Mouse (Mus musculus) midbrain, embryonic 13.5 days (tissue): Measurements from ENCODE around the gene Phf7. TPM values are rescaled to one million over a fixed set of nuclear protein-coding genes. Genes with fewer than 3 reads are reported as not detected.

Experiments used
- ATAC-seq: fragments of 200-750 bp; cut with Nextera tagmentation; 2 replicates; pipeline ENCODE4 v1.8.0; 2017; ENCODE audit warnings: mild to moderate bottlenecking, moderate TSS enrichment, moderate library complexity
- H3K27ac ChIP-seq: fragments of 300-500 bp; sonication (generic); 2 replicates; pipeline ENCODE4 v1.5.1; 2015; ENCODE audit warnings: inconsistent platforms, mild to moderate bottlenecking, moderate library complexity
- H3K27me3 ChIP-seq: fragments of 300-500 bp; sonication (generic); 2 replicates; pipeline ENCODE4 v1.6.1; 2015; ENCODE audit warnings: mild to moderate bottlenecking, inconsistent platforms
- H3K36me3 ChIP-seq: fragments of 300-500 bp; sonication (generic); 2 replicates; pipeline ENCODE4 v1.6.1; 2015; ENCODE audit warnings: mild to moderate bottlenecking, inconsistent platforms
- H3K4me1 ChIP-seq: fragments of 300-500 bp; sonication (generic); replicated peaks from 2 replicates; pipeline ENCODE4 v1.6.1; 2015; ENCODE audit warnings: inconsistent platforms
- H3K4me2 ChIP-seq: fragments of 300-500 bp; sonication (generic); replicated peaks from 2 replicates; pipeline ENCODE4 v1.6.1; 2015; ENCODE audit warnings: moderate library complexity, mild to moderate bottlenecking, inconsistent platforms
- H3K4me3 ChIP-seq: fragments of 300-500 bp; sonication (generic); replicated peaks from 2 replicates; pipeline ENCODE4 v1.5.1; 2015; ENCODE audit warnings: mild to moderate bottlenecking, inconsistent platforms
- H3K9ac ChIP-seq: fragments of 300-500 bp; sonication (generic); replicated peaks from 2 replicates; pipeline ENCODE4 v1.6.1; 2015; ENCODE audit warnings: mild to moderate bottlenecking, inconsistent platforms
- H3K9me3 ChIP-seq: fragments of 300-500 bp; sonication (generic); 2 replicates; pipeline ENCODE4 v1.6.1; 2016; ENCODE audit warnings: mild to moderate bottlenecking, inconsistent platforms
- WGBS: fragments of 180-500 bp; shearing (Covaris S2); methylation state at CpG from one replicate; pipeline ENCODE4 v1.1.7; 2015; 5-methylcytosine and 5-hydroxymethylcytosine counted together
- polyA plus RNA-seq: library from polyadenylated mRNA; unstranded; fragments of >200 nt; fragmentation: Nextera tagmentation; extraction: Ambion mirVana; gene quantifications from 2 replicates; pipeline ENCODE4 v1.2.1, GENCODE M21; 2015

Gene Phf7
- polyA plus RNA-seq, 1 experiment from 2014 or later, result 13.2 TPM

DNA sequence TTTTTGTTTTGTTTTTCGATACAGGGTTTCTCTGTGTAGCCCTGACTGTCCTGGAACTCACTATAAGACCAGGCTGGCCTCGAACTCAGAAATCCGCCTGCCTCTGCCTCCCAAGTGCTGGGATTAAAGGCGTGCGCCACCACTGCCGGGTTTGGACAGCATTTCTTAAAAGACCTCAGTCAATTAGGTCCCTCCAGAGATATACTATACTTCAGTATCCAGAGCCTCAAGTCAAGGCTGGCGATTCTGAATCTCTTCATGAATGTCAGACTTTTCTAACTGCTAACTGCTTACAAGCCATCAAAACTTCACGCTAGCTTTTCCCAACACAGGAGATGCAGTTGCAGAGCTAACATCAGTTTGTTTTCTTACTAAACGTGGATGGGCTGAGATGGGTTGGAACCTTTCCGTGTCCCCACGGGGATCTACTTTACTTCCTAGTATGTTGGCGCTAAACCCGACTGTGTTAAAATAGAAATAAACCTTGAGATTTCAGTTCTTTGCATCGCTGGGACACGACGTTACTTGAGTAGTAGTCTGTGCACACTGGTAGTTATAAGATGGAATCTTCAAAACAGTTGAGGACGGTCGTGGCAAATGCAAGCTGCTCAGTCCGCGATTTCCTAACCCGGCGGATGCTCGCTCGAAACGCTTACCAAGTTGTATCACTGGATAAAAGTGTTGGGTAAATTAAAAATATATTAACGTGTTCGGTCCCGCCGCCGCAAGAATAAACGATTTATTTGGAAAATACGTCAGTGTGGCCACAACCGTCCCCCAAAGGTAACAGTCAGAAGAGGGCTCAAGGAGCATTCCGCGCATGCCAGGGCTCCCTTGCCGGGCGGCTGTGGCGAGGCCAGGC lies 664 bp downstream of the Phf7 start:
- peak overlapping the region; percentile 86 for H3K4me3 ChIP-seq
- H3K4me1 ChIP-seq, result peaks cover 19% of the 10 kb centered on the region
- H3K27ac ChIP-seq, result peak overlapping the region; percentile 93
- H3K9ac ChIP-seq, result peak overlapping the region; percentile 98
- 20% methylated on average over 38 of the region's 38 CpGs for WGBS
- peak; percentile 22 for ATAC-seq
- no peaks in the 10 kb centered on the region for H3K27me3 ChIP-seq
- H3K9me3 ChIP-seq, result no peaks in the 10 kb centered on the region
- peaks cover 27% of the 10 kb centered on the region for H3K36me3 ChIP-seq
- peak overlapping the region; percentile 86 for H3K4me2 ChIP-seq

- no peak for ATAC-seq
Measured at GRCm38 (mm10) chr14:31248396-31248795, 2.7 kb downstream of the Phf7 start.

DNA sequence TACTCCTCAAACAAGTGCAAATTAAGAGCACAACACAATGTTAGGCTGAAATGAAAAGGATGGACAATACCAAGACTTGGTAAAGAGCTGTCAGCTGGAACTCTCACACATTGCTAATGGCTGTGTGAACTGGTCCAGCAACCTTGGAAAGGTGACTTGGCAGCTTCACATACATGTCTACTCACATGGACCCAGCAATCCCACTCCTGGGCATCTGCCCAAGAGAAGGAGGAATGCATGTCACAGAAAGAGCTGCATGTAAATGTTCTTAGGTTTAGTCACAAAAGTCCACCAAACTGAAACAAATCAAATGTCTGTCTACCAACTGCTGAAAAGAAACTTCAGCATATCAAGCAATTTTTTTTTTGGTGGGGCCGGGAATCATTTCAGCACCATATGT lies 5.2 kb downstream of the Phf7 start:
- Histone ChIP-seq H3K9me3 (no peaks in the 10 kb centered on the region), H3K36me3 (no peaks in the 10 kb centered on the region), H3K4me1 (peaks cover 5% of the 10 kb centered on the region), H3K9ac (no peak overlapping the region; the same call in 1 of the 2 replicates), H3K27me3 (no peaks in the 10 kb centered on the region), H3K27ac (no peak overlapping the region), H3K4me3 (no peak overlapping the region), H3K4me2 (no peak overlapping the region)
- no peak for ATAC-seq
- 91% methylated on average over 1 of the region's 1 CpGs for WGBS

More at GRCm38 (mm10) chr14:31248396-31248795, 2.7 kb downstream of the Phf7 start:
- Histone ChIP-seq H3K4me2 (no peak overlapping the region), H3K9me3 (no peaks in the 10 kb centered on the region), H3K9ac (no peak overlapping the region), H3K36me3 (peaks cover 6% of the 10 kb centered on the region), H3K4me1 (peaks cover 19% of the 10 kb centered on the region), H3K4me3 (no peak overlapping the region), H3K27me3 (no peaks in the 10 kb centered on the region), H3K27ac (no peak overlapping the region)
- 95% methylated on average over 6 of the region's 6 CpGs for WGBS

- H3K9me3 ChIP-seq, result no peaks in the 10 kb centered on the region
- H3K4me1 ChIP-seq, result no peaks in the 10 kb centered on the region
- no peak overlapping the region for H3K27ac ChIP-seq
- no peak overlapping the region for H3K4me2 ChIP-seq
- H3K27me3 ChIP-seq, result no peaks in the 10 kb centered on the region
- H3K9ac ChIP-seq, result no peak overlapping the region
- no peak for ATAC-seq
- 80% methylated on average over 1 of the region's 1 CpGs for WGBS
- H3K36me3 ChIP-seq, result no peaks in the 10 kb centered on the region
- no peak overlapping the region for H3K4me3 ChIP-seq
Measured at GRCm38 (mm10) chr14:31244777-31245176, 6.3 kb downstream of the Phf7 start.

GRCm38 (mm10) chr14:31240528-31240927 lies 10.6 kb downstream of the Phf7 start:
- Histone ChIP-seq H3K9ac (no peak overlapping the region), H3K4me2 (no peak overlapping the region), H3K27me3 (no peaks in the 10 kb centered on the region), H3K9me3 (no peaks in the 10 kb centered on the region), H3K27ac (no peak overlapping the region), H3K36me3 (no peaks in the 10 kb centered on the region), H3K4me3 (no peak overlapping the region), H3K4me1 (no peaks in the 10 kb centered on the region)
- whole genome bisulfite sequencing, result 82% methylated on average over 3 of the region's 3 CpGs
- ATAC-seq, result no peak

- H3K27ac ChIP-seq, result no peak overlapping the region
- no peaks in the 10 kb centered on the region for H3K27me3 ChIP-seq
- no peak overlapping the region for H3K4me3 ChIP-seq
- H3K9ac ChIP-seq, result no peak overlapping the region
- H3K9me3 ChIP-seq, result no peaks in the 10 kb centered on the region
- WGBS, result 83% methylated on average over 7 of the region's 7 CpGs
- ATAC-seq, result no peak
- H3K4me2 ChIP-seq, result no peak overlapping the region
- no peaks in the 10 kb centered on the region for H3K36me3 ChIP-seq
- H3K4me1 ChIP-seq, result 0 out of 2 replicates have a peak, but pooled peaks cover 3% of the 10 kb centered on the region
Measured at GRCm38 (mm10) chr14:31237101-31237882, 13.8 kb downstream of the Phf7 start.

- Histone ChIP-seq H3K4me1 (0 out of 2 replicates have a peak, but pooled peaks cover 6% of the 10 kb centered on the region), H3K4me3 (no peak overlapping the region), H3K9ac (peak overlapping the region; percentile 32; the same call in 1 of the 2 replicates), H3K36me3 (no peaks in the 10 kb centered on the region), H3K9me3 (no peaks in the 10 kb centered on the region), H3K27ac (no peak overlapping the region), H3K27me3 (no peaks in the 10 kb centered on the region), H3K4me2 (0 out of 2 replicates have a peak overlapping the region, but pooled peaks have one; percentile 11)
- ATAC-seq, result peak; percentile 71
- 21% methylated on average over 11 of the region's 11 CpGs for WGBS
Measured at GRCm38 (mm10) chr14:31233996-31234591, 17.0 kb downstream of the Phf7 start.

DNA sequence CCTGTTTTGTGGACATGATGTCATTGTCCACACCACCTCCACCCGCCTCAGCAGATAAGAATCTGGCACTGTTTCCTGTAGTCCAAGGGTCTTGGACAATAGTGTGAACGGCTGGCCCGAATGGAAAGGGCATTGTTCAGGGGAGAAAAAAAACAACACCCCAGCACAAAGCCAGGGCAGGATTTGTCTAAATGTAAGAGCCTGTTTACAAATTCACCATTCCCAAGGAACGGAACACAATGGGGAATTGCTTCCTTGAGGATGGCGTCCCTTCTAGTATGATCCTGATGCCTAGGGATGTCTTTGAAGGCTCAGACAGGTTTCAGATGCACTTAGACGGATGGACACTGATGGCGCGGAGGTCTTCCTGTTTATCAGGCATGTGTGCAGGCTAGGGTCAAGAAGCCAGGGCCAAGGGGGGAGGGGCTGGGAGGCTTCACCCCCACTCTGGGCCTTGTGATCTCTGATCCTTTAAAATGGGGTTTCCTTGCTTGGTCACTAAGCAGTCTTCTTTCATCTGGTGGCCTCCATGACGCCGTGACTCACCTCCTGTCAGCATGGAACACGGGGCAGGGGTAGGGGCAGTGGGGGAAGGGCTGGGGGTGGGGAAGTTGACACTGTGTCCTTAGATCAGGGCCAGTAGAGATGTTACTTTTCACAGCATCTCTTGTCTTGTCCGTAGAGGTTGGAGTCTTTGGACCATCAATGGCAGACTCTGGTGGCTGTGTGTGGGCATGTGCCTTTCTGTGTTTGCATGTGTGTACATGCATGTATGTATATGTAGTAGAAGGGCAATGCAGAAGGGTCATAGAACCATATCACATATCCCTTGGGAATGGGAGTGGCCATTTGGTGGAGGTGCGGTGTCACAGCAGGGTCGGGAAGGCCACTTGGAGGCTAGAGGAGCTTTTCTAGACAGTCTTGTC lies 17.8 kb downstream of the Phf7 start:
- Histone ChIP-seq H3K4me1 (0 out of 2 replicates have a peak, but pooled peaks cover 8% of the 10 kb centered on the region), H3K4me2 (no peak overlapping the region), H3K36me3 (no peaks in the 10 kb centered on the region), H3K9me3 (no peaks in the 10 kb centered on the region), H3K9ac (no peak overlapping the region), H3K27ac (no peak overlapping the region), H3K27me3 (no peaks in the 10 kb centered on the region), H3K4me3 (no peak overlapping the region)
- WGBS, result 89% methylated on average over 14 of the region's 14 CpGs
- peak; percentile 64 for ATAC-seq

DNA sequence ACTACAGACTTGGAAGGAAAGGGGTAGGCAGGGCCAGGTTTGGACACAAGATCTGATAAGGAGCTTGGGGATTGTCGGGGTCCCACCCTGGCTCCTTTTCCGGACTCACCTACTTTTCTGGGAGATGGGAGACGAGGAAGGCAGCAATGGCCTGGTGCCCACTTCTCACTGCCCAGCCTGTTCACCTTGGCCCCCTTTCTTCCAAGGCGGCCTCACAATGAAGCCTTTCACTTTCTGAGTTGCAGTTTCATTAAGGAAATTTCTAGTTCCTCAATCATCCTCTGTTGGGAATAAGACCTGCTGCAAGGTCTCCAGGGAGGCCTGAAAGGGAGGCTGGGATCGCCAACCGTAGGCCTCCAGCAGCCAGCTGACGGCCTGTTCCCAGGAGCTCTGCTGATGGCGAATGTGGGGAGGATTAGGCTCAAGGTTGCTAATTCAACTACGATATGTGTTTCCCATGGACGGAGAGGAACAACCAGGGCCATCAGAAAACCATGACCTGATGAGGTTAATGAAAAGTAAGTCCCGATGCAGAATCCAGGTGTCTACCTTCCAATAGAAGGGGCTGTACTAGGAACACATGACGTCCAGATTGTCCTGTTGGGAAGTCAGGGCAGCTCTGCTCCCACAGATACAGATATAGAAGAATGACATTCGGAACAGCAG lies 18.6 kb downstream of the Phf7 start:
- H3K9me3 ChIP-seq, result no peaks in the 10 kb centered on the region
- H3K27ac ChIP-seq, result no peak overlapping the region
- 87% methylated on average over 13 of the region's 13 CpGs for WGBS
- H3K4me1 ChIP-seq, result 0 out of 2 replicates have a peak, but pooled peaks cover 8% of the 10 kb centered on the region
- H3K36me3 ChIP-seq, result no peaks in the 10 kb centered on the region
- ATAC-seq, result no peak
- no peak overlapping the region for H3K9ac ChIP-seq
- H3K27me3 ChIP-seq, result no peaks in the 10 kb centered on the region
- no peak overlapping the region for H3K4me2 ChIP-seq
- no peak overlapping the region for H3K4me3 ChIP-seq

GRCm38 (mm10) chr14:31230442-31230841 lies 20.7 kb downstream of the Phf7 start:
- Histone ChIP-seq H3K9me3 (no peaks in the 10 kb centered on the region), H3K27me3 (no peaks in the 10 kb centered on the region), H3K4me3 (no peak overlapping the region), H3K27ac (no peak overlapping the region), H3K4me2 (no peak overlapping the region), H3K4me1 (0 out of 2 replicates have a peak, but pooled peaks cover 8% of the 10 kb centered on the region), H3K9ac (no peak overlapping the region), H3K36me3 (no peaks in the 10 kb centered on the region)
- 76% methylated on average over 8 of the region's 8 CpGs for WGBS
- no peak for ATAC-seq

DNA sequence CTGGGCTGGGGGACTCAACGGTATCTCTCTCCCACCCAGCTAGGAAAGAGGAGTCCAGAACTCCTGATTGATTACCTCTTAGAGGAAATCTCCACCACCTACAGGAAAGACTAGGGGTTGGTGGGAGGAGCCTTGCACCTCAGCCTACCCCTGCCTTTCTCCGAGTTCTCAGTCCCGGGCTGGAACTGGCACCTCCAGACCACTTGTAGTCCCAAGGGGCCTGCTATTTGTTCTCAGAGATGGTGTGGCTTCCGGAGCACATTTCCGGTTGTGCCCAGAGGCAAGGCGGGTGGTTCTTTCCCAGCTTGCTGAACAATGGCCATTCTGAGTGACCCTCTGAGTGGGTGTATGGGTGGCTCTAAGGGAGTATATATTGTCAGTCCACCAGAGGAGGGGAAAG lies 22.9 kb downstream of the Phf7 start:
- WGBS, result 81% methylated on average over 6 of the region's 6 CpGs
- no peak overlapping the region for H3K9ac ChIP-seq
- H3K9me3 ChIP-seq, result no peaks in the 10 kb centered on the region
- no peaks in the 10 kb centered on the region for H3K27me3 ChIP-seq
- H3K27ac ChIP-seq, result no peak overlapping the region
- no peak for ATAC-seq
- 0 out of 2 replicates have a peak, but pooled peaks cover 5% of the 10 kb centered on the region for H3K4me1 ChIP-seq
- no peak overlapping the region for H3K4me2 ChIP-seq
- no peaks in the 10 kb centered on the region for H3K36me3 ChIP-seq
- H3K4me3 ChIP-seq, result no peak overlapping the region
